Mouse (Mus musculus) left cerebral cortex, postnatal 14 days (tissue): ENCODE data around the gene Pcgf2. TPM values are rescaled to one million over a fixed set of nuclear protein-coding genes. Genes with fewer than 3 reads are reported as not detected.

ENCODE experiments used
- DNase-seq, 2 experiments: peaks; one replicate each; pipeline ENCODE4 v3.0.0; 2021 to 2022; ENCODE audit warnings: low spot score in 2 of 2, mixed read lengths in 1 of 2
- intact Hi-C: fragments of 180-260 bp; cut with DNase I; formaldehyde crosslinking; loops from one replicate; pipeline ENCODE4 v1.15.1; 2025
- total RNA-seq, 2 experiments: library from RNA; stranded (reverse); gene quantifications; 2 replicates each; pipeline ENCODE4 v1.2.3; 2021

Gene Pcgf2
- total RNA-seq, 2 experiments from 2014 or later = 31.3 to 35.8 TPM

GRCm38 (mm10) chr11:97677842-97678241 lies 22.5 kb downstream of the Pcgf2 start:
- DNase-seq = no peak
- intact Hi-C loops = no loop called here

DNA sequence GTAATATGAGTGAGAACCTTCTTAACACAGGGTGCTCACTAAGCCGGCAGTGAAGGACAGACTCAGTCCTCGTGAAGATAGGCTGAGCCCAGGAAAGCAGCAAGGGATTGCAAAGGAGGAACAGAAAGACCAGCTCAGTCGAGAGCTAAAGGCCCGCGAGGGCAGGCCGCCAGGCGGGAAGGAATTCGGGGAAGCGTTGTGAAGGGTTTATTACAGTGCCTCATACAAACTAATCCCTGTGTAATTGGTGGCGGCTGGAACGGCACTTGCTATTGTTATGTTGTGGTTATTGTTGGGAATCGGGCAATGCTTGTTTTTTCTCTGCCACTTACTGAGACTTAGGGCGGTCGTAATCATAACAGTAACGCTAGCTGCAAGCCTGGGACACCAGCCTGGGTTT lies 22.9 kb downstream of the Pcgf2 start:
- DNase-seq = no peak
- intact Hi-C loops = no loop called here

DNA sequence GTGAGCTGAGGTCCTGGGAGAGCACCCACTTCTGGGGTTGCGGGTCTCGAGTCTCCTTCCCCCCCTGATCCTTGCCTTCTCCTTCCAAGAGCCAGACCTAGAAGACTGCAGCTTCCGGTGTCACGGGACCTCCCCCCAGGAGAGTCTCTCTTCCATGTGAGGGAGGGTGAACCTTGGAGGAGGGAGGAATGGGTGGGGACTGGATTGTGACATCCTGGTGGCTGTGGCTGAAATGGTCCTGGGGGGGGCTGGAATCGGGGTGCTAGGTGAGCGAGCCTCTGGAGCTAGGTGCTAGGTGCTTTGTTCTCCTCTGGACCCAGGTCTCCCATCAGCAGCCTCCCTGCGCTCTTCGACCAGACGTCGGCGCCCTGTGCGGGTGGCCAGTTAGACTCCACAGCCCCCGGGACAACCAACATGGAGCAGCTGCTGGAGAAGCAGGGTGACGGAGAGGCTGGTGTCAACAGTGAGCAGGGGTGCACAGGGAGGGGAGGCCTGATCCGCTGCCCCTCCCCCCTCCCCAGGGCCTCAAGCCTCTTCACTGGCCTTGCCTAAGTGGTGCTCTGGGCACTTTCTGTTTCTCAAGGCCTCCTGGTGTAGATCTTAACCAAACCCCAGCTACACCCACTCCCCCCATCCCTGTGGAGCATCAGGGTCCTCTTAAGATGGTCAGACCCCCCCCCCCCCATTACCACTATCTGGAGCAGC lies 24.1 kb downstream of the Pcgf2 start:
- intact Hi-C loops = no loop called here
- no peak for DNase-seq

GRCm38 (mm10) chr11:97673148-97673547 lies 27.1 kb downstream of the Pcgf2 start:
- intact Hi-C loops = no loop called here
- no peak for DNase-seq

- intact Hi-C loops = no loop called here
- DNase-seq = no peak
These were observed 29.1 kb downstream of the Pcgf2 start for GRCm38 (mm10) chr11:97671177-97671527.

DNA sequence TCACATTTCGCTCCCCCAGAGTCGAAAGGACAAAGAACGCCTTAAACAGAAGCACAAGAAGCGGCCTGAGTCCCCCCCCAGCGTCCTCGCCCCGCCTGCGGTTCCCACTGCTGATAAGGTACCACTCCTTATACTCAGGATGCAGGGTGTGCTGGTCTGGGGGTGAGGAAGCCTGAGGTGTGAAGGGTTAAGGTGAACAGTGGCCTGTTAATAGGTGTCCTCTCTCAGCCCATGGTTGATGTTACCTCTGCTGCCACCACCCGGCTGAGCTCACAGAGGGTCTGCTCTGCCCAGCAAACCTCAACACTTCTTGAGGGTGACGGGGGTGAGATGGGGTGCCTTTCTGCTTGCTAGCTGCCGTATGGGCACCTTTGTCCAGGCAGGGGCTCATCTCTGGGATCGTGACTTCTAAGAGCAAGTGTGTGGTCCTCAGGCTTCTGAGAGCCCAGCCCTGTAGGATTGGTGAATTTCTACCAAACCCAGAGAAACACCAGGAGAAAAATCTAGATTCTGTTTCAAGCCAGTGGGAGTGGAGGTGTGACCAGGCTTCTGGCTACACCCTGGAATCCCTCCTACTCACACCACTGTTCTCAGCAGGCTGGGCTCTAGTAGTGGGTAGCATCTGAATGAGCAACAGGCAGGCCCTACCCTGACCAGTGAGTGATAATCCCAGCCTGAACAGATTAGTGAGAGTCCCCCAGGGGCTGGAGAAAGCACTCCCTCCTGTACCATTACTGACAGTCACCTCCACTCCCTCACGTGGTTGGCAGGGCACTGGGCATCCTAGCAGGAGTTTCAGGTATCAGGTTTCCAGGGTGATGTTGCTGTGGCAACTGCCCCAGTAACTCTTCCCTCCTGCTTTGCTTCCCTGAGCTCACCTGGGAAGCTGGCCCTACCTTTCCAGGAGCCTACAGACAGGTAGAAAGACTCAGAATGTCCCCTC lies 29.8 kb downstream of the Pcgf2 start:
- peak in 1 of 2 experiments; percentile 50 for DNase-seq
- intact Hi-C loops = no loop called here

DNA sequence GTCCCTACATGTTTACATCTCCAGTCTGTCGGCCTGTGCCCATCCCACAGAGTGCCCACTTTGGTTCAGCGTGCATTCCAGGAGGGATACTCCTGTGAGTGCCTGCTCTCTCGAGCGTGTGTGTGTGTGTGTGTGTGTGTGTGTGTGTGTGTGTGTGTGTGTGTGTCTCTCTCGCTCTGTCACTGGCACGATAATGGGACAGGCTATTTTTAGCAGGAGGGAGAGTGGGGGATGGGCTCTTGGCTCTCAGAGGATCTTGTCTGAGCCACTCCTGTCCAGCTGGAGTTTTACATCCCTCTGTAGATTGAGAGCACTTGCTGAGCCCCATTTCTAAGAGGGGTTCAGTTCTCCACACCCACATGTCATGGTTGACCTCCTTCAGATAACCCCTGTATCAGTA lies 30.5 kb downstream of the Pcgf2 start:
- peak; percentile 60 to 90 for DNase-seq
- intact Hi-C loops = no loop called here

- intact Hi-C loops = no loop called here
- DNase-seq = no peak
These were observed 31.0 kb downstream of the Pcgf2 start for GRCm38 (mm10) chr11:97669268-97669667.

DNA sequence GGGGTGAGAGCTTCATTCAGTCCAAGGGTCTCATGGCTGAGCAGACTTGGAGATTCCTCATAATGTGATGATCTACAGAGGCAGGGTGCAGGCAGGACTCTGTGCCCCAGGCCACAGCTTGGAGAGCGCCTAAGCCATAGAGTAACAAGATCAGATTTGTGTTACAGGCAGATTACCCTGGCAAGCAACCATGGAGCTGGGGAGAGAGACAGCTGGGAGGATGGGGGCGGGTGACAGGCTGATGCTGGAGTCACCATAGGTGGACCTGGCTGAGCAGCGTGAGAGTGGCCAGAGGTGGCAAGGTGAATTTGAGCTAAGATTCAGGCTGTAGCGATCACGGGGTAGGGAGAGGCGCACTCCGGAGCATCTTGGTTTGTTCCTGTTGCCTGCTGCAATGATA lies 32.1 kb downstream of the Pcgf2 start:
- intact Hi-C loops = no loop called here
- no peak for DNase-seq

- no peak for DNase-seq
- intact Hi-C loops = no loop called here
These were observed 33.5 kb downstream of the Pcgf2 start for GRCm38 (mm10) chr11:97666794-97667193.

DNA sequence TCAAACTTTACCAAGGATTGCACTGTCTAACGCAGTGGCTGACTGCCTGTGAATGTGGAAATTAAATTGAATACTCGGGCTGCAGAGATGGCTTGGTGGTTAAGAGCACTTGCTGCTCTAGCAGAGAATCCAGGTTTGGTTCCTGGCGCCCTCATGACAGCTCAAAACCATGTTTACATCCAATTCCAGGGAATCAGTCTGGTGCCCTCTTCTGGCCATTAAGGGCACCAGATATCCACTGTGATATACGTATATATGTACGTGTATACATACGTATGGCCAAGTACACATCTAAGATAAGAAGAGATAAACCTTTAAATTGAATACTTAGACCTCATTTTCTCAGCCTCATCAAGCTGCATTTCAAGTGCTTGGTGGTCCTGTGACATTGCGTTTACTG lies 34.1 kb downstream of the Pcgf2 start:
- DNase-seq = no peak
- intact Hi-C loops = no loop called here

DNA sequence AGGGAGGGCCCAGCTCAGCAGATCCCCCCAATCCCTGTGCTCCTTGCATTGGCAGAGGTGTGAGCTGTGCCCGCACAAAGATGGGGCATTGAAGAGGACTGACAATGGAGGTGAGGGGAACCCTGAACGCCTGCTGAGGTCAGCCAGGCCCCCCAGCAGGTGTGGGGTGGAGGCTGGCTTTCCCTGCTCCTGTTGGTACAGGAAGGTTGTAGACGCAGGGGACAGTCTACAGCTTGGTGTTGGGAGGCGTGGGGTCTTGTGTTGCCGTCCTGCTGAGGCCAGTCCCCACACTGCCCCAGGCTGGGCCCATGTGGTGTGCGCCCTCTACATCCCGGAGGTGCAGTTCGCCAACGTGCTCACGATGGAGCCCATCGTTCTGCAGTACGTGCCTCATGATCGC lies 34.9 kb downstream of the Pcgf2 start:
- no peak for DNase-seq
- intact Hi-C loops = no loop called here

DNA sequence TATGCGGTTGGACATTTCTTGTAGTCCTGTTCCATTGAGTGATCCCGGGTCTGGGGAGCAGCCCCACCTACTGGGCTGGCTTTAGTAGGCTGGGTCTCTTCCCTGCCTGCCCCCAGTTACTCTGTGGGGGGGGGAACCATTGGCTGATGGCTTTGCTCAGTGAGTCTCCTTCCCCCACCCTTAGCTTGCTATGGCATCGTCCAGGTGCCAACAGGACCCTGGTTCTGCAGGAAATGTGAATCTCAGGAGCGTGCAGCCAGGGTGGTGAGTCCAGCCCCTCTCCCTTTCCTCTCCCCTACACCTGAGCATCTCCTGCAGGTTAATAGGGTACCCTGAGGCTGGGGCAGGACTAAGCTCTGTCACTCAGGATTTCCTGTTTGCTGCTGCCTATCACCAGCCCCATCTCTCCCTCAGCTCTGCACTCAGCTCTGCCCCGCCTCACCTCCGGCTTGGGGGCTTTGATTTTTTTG lies 35.5 kb downstream of the Pcgf2 start:
- DNase-seq = no peak
- intact Hi-C loops = no loop called here

- intact Hi-C loops = no loop called here
- no peak for DNase-seq
These were observed 36.0 kb downstream of the Pcgf2 start for GRCm38 (mm10) chr11:97664339-97664665.

DNA sequence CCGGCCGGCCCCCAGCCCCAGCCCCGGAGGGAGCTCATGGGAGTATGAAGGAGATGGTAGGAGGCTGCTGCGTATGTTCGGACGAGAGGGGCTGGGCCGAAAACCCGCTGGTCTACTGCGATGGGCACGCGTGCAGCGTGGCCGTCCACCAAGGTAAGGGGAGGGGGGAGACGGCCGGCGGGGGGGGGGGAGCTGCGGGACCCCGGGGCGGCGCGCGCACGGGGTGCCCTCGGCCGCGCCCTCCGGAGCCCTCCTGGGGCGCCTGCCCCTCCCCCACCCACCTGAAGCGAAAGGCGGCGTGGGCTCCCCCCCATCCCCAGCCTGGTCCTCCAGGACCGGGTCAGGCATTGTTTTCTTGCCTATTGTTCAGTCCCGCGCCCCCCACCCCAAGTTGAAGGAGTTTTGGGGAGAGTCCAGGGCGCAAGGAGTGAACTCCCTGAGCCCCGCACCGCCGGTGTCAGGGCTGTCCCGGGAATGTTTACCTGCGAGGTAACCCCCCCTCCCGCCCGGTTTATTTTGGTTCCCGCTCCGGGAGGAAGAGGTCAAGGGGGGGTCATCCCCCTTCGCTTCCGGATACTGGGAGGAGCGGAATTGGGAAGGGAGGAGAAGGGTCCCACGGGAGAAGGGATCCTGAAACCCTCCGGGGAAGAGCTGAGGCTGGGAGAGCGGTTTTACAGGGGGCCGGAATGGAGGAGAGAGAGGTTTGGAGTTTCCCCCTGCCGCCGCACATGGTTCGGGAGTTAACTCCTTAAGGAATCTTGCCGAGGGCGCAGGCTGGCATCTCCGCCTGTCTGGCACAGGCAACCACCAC lies 36.6 kb downstream of the Pcgf2 start:
- no peak for DNase-seq
- intact Hi-C loops = no loop called here

DNA sequence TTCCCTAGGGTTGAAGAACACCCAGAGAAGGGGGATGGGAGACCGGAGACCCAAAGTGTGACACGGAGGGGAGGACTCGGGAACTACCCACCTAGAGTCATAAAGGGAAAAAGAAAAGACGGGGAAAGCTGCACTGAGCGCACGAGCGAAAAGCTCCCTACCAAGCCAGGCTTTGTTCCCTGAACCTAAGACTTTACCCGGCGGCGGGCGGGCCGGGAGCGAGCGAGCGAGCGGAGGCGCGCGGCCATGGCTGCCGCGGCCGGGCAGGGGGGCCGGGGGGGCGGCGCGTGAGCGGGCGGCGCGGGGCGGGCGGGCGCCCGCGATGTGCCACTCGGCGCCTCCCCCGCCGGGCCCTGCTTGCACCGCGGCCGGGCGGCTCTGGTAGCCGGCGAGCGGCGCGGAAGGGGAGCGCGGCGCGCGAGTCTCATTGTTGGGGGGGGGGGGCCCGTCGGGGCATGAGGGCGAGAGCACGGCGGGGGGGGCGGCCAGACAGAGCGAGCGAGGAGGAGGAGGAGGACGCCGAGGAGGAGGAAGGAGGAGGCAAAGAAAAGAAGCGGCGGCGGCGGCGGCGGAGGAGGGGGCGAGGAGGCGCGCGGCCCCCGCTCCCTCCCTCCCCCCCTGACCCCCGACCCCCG lies 37.3 kb downstream of the Pcgf2 start, which contains the start of gene Mllt6:
Gene Mllt6 (plus strand): TSS at position 522 of the 635 bp plus-strand sequence.
- DNase-seq = peak; percentile 65 to 80
- intact Hi-C loops = no loop called here

DNA sequence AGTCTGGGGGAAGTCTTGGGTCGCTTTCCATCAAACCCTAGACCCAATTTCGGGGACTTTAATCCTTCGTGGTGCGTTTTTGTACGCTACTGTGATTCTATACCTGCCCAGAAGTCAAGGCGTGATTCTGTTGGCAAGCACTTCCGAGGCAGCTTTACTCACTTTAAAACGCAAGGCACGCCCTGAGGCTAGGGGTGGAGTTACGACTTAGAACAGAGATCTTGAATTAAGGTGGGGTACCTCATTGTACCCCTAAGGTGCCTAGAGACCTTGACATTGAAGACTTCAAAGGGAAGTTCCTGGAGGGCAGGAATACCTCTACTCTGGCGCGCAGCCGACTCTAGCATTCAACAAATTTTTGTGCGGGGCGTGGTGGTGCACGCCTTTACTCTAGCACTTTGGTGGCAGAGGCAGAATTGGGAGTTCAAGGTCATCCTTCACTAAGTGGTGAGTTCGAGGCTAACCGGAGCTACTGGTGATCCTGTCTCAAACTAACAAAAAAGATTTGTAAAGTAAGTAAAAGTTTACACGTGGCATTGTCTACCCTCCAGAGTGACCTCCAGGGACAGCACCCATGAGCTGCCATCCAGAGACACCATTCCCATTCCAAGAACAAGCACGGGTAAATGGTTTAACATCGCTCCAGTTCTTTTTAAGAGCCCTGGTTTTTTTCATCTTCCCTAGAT lies 37.9 kb downstream of the Pcgf2 start:
- intact Hi-C loops = no loop called here
- no peak for DNase-seq

GRCm38 (mm10) chr11:97661648-97662133 lies 38.6 kb downstream of the Pcgf2 start:
- no peak for DNase-seq
- intact Hi-C loops = loop anchor here (2.0 kb wide), 1 partner anchor 37 kb away; no protein-coding TSS in a partner anchor
